Mouse (Mus musculus) heart, postnatal 36 days (tissue): Measurements from ENCODE around the gene Apoc2. TPM values are rescaled to one million over a fixed set of nuclear protein-coding genes. Genes with fewer than 3 reads are reported as not detected.

Source experiments
- DNase-seq, 2 experiments: peaks; one replicate each; pipeline ENCODE4 v3.0.0; 2021 to 2022
- intact Hi-C: fragments of 180-260 bp; cut with DNase I; formaldehyde crosslinking; loops from one replicate; pipeline ENCODE4 v1.15.1; 2025
- total RNA-seq, 2 experiments: library from RNA; stranded (reverse); gene quantifications; 2 replicates each; pipeline ENCODE4 v1.2.3; 2021

Gene Apoc2
- total RNA-seq, 2 experiments from 2014 or later, result not detected

GRCm38 (mm10) chr7:19634591-19634990 is 43.1 kb downstream of the Apoc2 start:
- no peak for DNase-seq
- intact Hi-C loops, result no loop called here

GRCm38 (mm10) chr7:19633855-19634254 is 43.9 kb downstream of the Apoc2 start:
- no peak for DNase-seq
- intact Hi-C loops, result no loop called here

DNA sequence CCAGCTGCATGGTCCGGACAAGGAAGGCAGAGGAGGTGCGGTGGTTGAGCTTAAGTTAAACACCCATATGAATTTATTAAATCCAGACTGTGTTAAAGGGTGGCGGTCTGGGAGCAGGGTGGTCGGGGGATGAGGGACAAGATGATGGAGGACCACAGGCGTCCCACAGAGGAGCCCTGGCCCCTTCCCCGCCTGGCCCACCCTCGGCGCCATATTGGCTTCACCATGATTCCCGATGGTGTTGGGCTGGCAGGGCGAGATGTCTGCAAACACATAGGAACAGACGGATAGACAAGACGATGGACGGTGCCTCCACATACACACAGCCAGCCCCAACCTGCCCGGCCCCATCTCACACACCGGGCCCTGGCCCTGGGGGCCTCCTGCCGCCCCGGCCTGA is 44.5 kb downstream of the Apoc2 start:
- no peak for DNase-seq
- intact Hi-C loops, result no loop called here

DNA sequence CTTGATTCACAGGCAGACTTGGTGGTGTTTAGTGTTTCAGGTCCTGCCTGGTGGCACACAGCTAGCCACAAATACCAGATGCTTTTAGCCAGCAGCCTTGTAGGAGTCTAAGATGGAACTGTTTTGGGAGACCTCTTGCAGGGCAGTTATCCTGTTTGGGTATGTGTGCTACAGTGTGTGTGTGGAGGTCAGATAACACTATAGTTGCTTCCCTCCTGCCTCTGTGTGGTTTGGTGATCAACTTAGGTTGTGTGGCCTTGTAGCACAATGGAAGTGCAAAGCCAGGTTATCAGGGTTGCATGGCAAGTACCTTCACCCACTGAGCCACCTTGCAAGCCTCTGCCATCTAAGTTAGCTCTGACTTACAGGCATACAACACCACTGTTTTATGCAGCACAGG is 45.0 kb downstream of the Apoc2 start:
- no peak for DNase-seq
- intact Hi-C loops, result no loop called here

GRCm38 (mm10) chr7:19632275-19632674 is 45.5 kb downstream of the Apoc2 start:
- intact Hi-C loops, result no loop called here
- no peak for DNase-seq

- intact Hi-C loops, result no loop called here
Observed at GRCm38 (mm10) chr7:19629361-19629734, 48.4 kb downstream of the Apoc2 start, which contains the start of gene Relb. Relb (minus strand) TSS chr7:19629438.

DNA sequence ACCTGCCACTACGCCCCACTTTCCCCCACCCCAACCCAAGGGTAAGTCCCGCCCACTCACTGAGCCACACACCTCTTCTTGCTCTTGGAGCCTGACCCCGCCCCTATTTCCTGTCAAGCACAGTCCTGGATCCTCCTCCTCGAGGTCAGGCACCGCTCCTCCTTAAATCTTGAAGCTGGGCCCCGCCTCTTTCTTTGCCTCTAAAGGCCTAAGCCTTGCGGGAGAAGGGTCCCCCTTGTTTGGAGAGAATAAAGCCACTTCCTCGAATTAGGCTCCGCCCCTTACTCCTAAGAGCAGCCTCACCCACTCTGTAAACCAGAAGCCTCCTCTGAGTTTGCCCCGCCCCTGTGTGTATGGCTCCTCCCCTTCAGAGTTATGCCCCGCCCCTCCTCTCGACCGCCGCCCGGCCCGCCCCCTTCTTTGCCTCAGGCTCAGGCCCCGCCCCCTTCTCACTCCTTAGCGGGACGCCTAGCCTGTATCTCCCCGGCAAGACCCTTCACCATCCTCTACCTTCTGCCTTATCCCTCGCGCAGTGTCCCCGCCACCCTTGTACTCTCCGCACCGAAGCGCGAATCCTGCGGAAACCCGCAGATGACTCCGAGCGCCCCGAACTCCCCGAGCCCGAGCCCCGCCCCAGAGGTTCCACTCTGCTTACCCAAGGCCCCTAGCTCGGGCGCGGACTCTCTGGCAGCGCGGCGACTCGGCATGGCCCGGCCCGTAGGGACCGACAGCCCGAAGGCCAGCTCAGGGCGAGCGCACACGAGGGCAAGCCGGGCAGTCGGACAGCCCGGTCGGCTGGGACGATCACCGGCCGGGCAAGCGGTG is 49.0 kb downstream of the Apoc2 start:
- peak; percentile 95 to 96 for DNase-seq
- intact Hi-C loops, result loop anchor here (1.0 kb wide), 1 partner anchor 36 kb away; no protein-coding TSS in a partner anchor

More at GRCm38 (mm10) chr7:19629361-19629734, 48.4 kb downstream of the Apoc2 start, which contains the start of gene Relb:
- peak; percentile 90 to 93 for DNase-seq

GRCm38 (mm10) chr7:19628192-19628535 is 49.6 kb downstream of the Apoc2 start:
- DNase-seq, result no peak
- intact Hi-C loops, result loop anchor here (1.0 kb wide), 1 partner anchor 36 kb away; no protein-coding TSS in a partner anchor

GRCm38 (mm10) chr7:19627721-19628120 is 50.0 kb downstream of the Apoc2 start:
- intact Hi-C loops, result loop anchor here (1.0 kb wide), 1 partner anchor 37 kb away; no protein-coding TSS in a partner anchor
- no peak for DNase-seq

DNA sequence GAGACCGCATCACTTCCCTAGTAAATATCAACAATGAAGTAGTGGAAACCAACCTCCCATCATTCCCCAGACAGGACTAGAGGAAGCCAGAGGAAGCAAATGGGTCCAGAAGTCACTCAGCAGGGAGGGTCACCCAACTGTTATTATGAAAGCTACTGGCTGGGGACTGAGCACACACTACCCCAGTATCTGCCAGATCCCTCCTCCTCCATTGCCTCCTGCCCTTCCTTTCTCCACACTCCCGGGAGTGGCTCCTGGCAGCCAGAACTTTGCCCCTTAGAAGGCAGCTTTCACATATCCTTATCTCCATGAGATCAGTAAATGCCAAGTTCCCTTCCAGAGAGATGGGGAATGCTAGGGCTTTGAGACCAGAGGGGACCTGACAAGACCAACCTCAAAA is 54.3 kb downstream of the Apoc2 start:
- DNase-seq, result no peak
- intact Hi-C loops, result no loop called here

DNA sequence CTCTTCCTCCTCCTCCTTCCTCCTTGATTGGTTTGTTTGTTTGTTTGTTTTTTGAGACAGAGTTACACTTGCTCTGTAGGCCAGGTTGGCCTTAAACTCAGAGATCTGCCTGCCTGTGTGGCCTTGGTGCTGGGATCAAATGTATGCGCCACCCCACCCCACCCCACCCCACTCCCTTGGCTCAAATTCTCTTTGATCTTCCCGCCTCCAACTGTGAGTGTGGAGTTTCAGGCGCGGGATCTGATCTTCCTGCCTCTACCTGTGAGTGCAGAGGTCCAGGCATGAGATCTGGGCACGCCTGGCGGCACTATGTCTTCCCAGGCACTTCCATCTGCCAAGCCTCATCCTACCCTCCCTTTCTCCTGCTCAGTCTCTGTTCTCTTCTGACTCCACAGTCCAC is 55.5 kb downstream of the Apoc2 start:
- intact Hi-C loops, result no loop called here
- no peak for DNase-seq

Other genes with a start within 250 kb of the Apoc2 start
- gene Mark4, start 219.1 kb downstream of the Apoc2 start, total RNA-seq, result 10 to 100 TPM; 25.7 to 27.2 TPM
- under 1 TPM; 0.78 to 0.84 TPM for gene Exoc3l2, start 214.6 kb downstream of the Apoc2 start, total RNA-seq
- 1 to 10 TPM; 2.3 to 2.5 TPM for gene Bloc1s3, start 169.6 kb downstream of the Apoc2 start, total RNA-seq
- gene Trappc6a, start 169.5 kb downstream of the Apoc2 start, total RNA-seq, result 10 to 100 TPM; 32.9 to 37.4 TPM
- gene Nkpd1, start 160.1 kb downstream of the Apoc2 start, total RNA-seq, result not detected
- gene Ppp1r37, start 114.9 kb downstream of the Apoc2 start, total RNA-seq, result 10 to 100 TPM; 56.0 to 59.3 TPM
- under 1 TPM in 1 of 2 experiments, not detected in 1; 0.50 TPM for gene Zfp296, start 100.7 kb downstream of the Apoc2 start, total RNA-seq
- gene Gemin7, start 100.3 kb downstream of the Apoc2 start, total RNA-seq, result 10 to 100 TPM; 44.1 to 47.8 TPM
- 10 to 100 TPM; 16.0 to 16.8 TPM for gene Clasrp, start 73.5 kb downstream of the Apoc2 start, total RNA-seq
- 1 to 10 TPM; 5.7 to 8.9 TPM for gene Relb, start 48.5 kb downstream of the Apoc2 start, total RNA-seq
- gene Clptm1, start 12.9 kb downstream of the Apoc2 start, total RNA-seq, result 10 to 100 TPM; 76.4 to 84.1 TPM
- not detected for gene Gm44805, start 3.5 kb upstream of the Apoc2 start, total RNA-seq
- gene Apoc4, start 3.5 kb upstream of the Apoc2 start, total RNA-seq, result not detected
- gene Apoc1, start 14.7 kb upstream of the Apoc2 start, total RNA-seq, result 1 to 10 TPM; 1.2 to 3.3 TPM
- 100 to 1,000 TPM; 308 to 344 TPM for gene Apoe, start 21.2 kb upstream of the Apoc2 start, total RNA-seq
- 100 to 1,000 TPM in 1 of 2 experiments, 10 to 100 TPM in 1; 97.7 to 102 TPM for gene Tomm40, start 37.5 kb upstream of the Apoc2 start, total RNA-seq
- gene Nectin2, start 72.5 kb upstream of the Apoc2 start, total RNA-seq, result 10 to 100 TPM; 33.2 to 41.7 TPM
- 100 to 1,000 TPM; 210 to 232 TPM for gene Bcam, start 93.1 kb upstream of the Apoc2 start, total RNA-seq
- gene Cblc, start 118.9 kb upstream of the Apoc2 start, total RNA-seq, result under 1 TPM; 0.75 to 0.81 TPM
- 1 to 10 TPM; 3.5 TPM for gene Bcl3, start 144.8 kb upstream of the Apoc2 start, total RNA-seq
- not detected for gene Gm19345, start 174.1 kb upstream of the Apoc2 start, total RNA-seq
- gene Ceacam16, start 183.4 kb upstream of the Apoc2 start, total RNA-seq, result under 1 TPM in 1 of 2 experiments, not detected in 1; 0.69 TPM
- gene Ceacam19, start 210.0 kb upstream of the Apoc2 start, total RNA-seq, result not detected
- 10 to 100 TPM; 19.8 to 25.0 TPM for gene Pvr, start 243.2 kb upstream of the Apoc2 start, total RNA-seq